Mouse (Mus musculus) splenic B cell, adult 2 months (primary cell): ENCODE data around the gene Slc6a6.

Experiments used
- DNase-seq: peaks from one replicate; pipeline ENCODE4 v3.0.0-alpha.2; 2011; ENCODE audit warnings: low read depth, low spot score
- H3K27me3 ChIP-seq: 2 replicates; pipeline ENCODE4 v1.6.1; 2012; ENCODE audit warnings: mild to moderate bottlenecking, low read length, moderate library complexity, mixed read lengths; ENCODE audit not compliant: control insufficient read depth, poor library complexity, insufficient read depth, severe bottlenecking
- H3K36me3 ChIP-seq: 2 replicates; pipeline ENCODE4 v1.6.1; 2012; ENCODE audit warnings: mild to moderate bottlenecking, low read length, moderate library complexity, mixed read lengths; ENCODE audit not compliant: control insufficient read depth, poor library complexity, insufficient read depth, severe bottlenecking

Gene Slc6a6

DNA sequence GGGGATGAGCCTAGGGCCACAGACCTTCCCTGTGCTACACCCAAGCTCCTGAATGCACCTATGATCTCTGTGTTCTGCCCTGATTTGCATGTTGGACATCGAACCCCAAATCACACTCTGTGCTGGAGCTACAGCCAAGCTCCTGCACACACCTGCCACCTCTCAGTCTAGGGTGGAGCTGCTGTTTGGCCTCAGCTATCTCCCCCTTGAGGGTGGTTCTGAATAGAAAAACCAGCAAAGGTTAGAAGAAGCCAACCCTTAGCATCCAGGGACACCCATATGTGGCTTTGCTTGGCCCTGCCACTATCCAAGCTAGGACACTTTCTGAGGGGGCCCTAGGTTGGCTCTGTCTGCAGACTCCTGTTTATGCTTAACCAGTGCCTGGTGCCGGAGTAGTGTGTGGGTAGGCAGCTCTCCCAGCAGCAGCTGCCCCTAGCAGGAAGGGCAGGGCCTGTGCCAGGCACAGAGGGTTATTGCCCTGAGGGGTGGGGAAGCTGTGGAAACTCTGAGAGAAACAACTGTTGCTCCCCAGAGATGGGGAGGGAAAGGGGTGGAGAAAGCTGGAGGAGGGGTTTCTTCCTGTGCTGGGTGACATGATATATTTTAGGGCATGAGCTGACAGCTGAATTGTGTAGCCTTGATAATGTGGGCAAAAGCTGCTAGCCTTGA is 23.9 kb upstream of the Slc6a6 start:
- no peak for DNase-seq
- Histone ChIP-seq H3K27me3 (no peaks in the 10 kb centered on the region), H3K36me3 (no peaks in the 10 kb centered on the region)

DNA sequence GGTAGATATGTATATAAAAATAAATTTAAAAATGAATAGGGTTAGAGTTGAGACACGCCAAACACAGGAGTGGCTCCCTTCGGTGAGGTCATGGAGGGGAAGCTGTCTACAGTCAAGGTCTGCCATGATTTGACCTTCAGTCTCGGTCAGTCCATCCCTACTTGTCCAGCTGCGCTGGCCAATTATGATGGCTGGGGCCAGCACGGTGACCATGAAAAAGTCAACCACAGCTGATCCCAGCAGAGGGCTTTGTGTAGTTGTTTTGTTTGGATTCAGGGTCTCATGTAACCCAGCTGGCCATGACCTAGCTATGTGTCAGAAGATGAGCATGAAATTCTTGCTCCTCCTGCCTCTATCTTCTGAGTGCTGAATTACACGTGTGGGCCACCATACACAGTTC is 21.6 kb upstream of the Slc6a6 start:
- DNase-seq: no peak
- Histone ChIP-seq H3K27me3 (no peaks in the 10 kb centered on the region), H3K36me3 (no peaks in the 10 kb centered on the region)

DNA sequence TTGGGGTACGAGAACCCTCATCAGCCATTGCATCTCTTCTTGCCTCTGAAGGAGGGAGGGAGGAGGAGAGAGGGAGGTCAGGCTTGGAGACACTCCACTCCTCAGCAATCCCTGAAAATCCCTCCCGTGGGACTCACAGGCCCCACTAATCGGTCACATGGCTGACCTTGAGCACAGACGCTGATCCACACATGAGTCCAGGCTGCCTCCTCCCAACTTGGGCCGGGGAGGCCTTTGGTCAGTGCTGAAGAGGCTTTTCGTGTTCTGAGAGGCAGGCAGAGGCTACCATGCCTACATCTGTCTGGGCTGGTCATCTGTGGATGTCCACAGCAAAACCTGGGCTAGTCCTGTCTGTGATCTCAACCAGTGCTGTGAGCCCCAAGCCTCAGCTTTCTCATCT is 20.2 kb upstream of the Slc6a6 start:
- Histone ChIP-seq H3K27me3 (no peaks in the 10 kb centered on the region), H3K36me3 (no peaks in the 10 kb centered on the region)
- no peak for DNase-seq

DNA sequence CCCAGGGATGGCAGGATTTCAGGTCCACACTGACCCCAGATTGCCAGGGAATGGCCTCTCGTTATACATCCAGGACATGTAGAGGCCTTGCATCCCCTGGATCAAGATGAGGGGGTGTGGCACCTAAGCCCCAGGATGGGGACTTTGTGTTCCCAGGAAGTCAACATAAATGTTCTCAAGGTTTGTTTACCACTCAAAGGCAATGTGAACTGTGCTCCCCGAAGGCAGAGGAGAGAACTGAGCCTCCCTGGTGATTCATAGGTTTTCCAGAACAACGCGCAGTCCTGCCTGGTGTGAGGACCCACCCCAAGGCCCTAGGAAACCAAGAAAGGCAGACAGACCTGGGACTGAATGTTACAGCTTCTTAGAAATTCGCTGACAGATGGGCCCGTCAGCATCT is 18.6 kb upstream of the Slc6a6 start:
- no peak for DNase-seq
- no peaks in the 10 kb centered on the region for H3K36me3 ChIP-seq
- no peaks in the 10 kb centered on the region for H3K27me3 ChIP-seq

DNA sequence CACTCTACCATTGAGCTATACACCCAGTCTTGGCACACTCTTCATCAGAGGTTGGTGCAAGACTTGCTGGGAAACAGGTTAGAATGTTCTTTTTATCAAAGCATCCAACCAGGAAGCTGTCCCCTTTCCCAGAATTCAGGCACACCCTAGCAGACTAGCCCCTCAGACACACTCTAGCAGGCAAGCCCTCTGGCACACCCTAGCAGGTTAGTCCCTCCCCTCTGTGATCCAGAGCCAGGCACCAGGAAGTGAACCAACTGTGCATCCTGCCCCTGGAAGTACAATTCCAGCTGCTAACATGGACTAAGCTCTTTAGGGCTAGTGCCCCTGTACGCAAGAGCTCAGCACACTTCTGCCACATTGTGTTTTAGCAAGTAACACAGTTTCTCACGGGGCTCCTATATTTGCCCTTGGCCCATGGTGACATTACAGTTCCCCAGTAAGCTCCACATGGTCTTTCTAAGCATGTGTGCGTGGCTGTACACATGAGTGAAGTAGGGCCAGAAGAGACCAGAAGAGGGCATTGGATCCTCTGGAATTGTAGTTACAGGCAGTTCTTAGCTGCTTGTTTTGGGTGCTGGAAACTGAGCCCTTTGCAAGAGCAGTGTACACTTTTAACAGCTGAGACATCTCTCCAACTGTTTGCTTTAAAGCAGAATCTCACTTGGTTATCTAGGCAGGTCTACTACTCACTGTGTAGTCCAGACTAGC is 17.7 kb upstream of the Slc6a6 start:
- Histone ChIP-seq H3K36me3 (no peaks in the 10 kb centered on the region), H3K27me3 (no peaks in the 10 kb centered on the region)
- DNase-seq: no peak

DNA sequence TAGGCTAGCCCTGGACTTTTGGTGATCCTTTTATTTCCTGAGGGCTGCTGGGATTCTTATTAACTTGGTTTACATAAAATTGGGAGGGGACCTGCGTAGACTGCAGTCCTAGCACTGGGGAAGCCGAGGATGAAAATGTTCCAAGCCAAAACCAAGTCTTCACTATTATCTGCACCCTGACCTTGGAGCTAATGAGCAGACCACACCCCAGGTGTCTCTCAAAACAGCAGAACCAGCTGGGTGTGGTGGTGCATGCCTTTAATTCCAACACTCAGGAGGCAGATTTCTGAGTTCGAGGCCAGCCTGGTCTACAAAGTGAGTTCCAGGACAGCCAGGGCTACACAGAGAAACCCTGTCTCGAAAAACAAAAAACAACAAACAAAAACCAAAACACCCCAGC is 16.7 kb upstream of the Slc6a6 start:
- DNase-seq: no peak
- no peaks in the 10 kb centered on the region for H3K27me3 ChIP-seq

DNA sequence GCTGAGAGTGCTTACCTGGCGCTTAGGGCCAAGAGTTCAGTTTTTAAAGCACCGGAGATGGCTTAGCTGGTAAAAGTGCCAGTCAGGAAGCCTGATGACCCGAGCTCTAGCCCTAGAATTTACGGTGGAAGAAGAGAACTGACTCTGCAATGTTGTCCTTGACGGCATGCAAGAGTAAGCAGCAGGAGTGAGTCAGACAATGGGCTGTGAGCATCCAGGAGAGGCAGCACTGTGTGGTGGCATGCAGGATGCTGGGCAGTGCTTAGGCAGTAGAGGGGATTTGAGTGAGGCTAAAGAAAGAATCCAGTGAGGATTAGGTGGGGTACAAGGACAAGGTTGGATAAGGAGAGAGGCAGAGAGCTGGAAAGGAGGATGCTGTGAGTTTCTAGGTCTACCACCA is 15.6 kb upstream of the Slc6a6 start:
- no peak for DNase-seq
- Histone ChIP-seq H3K27me3 (no peaks in the 10 kb centered on the region), H3K36me3 (no peaks in the 10 kb centered on the region)

More for the DNA sequence above, 16.7 kb upstream of the Slc6a6 start:
- H3K36me3 ChIP-seq: no peaks in the 10 kb centered on the region

DNA sequence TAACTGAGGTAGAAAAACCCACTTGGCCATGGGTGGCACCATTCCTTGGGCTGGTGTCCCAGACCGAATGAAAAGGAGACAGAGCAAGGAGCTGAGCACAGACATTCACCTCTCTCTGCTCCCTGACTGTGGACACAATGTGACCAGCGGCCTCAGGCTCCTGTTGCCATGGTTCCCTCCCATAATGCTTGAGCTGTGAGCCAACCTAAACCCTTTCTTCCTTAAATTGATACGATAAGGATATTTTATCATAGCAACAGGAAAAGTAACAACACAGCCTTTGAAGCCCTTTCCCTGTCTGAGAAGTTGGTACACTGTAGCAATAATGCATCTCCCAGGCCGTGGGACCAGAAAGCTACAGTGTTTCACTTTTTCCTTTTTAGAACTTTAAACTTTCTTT is 14.6 kb upstream of the Slc6a6 start:
- H3K36me3 ChIP-seq: no peaks in the 10 kb centered on the region
- no peaks in the 10 kb centered on the region for H3K27me3 ChIP-seq
- no peak for DNase-seq

DNA sequence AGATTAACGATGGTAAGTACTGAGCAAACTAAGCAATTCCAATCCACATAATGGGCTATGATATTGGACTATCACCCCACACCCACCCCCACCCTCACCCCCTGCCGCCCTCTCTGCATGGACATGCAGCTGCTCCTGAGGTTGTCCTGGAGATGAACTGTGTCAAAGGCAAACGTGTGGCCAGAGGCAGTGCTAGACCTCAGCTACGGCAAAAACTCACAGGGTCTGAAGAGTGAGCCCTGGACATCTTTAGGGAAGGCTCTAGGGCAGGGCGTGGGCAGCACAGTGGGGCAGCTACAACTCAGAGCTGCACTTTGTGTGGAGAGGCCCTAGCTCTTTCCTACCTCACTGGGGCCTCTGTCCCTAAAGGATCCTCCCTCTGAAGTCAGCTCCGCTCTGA is 13.6 kb upstream of the Slc6a6 start:
- Histone ChIP-seq H3K27me3 (no peaks in the 10 kb centered on the region), H3K36me3 (no peaks in the 10 kb centered on the region)
- DNase-seq: no peak

DNA sequence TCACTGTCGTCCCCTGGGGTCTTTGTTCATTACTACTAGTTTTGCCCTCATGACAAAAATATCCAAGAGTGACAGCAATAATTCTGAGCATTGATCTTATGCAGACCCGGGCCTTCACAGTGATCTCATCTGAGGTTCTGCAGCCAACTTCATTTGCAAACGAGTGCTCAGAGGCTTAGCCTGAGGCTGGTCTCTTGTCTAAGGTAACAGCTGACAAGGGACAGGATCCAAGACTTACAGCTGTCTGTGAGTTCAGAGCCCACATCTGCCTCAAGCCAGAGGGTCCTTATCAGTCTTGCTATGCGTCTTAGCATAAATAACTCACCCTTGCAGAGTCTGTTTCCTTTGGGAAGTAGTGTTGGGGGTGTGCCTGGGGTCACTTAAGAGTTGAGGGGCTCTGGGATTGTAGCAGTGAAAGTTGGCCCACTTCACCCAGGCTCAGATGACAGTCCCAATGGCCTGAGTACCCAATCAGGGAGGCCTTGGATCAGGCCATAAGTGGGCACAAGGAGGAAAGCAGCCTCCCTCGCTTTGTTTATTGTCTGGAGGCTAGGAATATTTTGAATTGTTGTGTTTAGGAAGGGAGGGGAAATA is 9.0 kb upstream of the Slc6a6 start:
- Histone ChIP-seq H3K36me3 (no peaks in the 10 kb centered on the region), H3K27me3 (no peaks in the 10 kb centered on the region)
- no peak for DNase-seq

DNA sequence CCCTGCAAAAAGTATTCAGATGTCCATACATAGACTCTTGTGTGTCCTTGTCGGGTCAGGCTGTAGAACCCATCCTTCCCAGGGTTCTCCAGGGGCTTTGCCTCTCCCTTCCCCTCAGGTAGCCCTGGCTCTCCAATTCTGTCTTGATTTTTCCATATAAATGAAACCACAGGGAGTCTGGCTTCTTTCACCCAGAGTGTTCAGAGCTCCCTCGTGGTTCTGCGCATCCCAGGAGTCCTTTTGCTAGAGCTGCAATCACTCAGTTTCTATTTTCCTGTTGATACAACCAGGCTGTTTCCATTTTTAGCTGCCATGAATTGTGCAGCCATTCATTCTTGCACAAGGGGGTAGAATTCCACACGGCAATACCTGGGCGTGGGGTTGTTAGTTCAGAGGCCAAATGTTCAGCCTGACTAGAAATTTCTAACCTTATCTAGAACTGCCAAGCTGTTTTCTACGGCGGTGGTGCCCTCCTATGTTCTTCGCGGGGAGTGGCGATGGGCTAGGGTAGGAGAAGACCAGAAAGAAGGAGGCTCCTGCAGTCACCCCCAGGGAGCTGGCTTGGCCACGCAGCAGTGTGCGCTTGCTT is 5.3 kb upstream of the Slc6a6 start:
- Histone ChIP-seq H3K27me3 (no peaks in the 10 kb centered on the region), H3K36me3 (no peaks in the 10 kb centered on the region)
- DNase-seq: no peak

DNA sequence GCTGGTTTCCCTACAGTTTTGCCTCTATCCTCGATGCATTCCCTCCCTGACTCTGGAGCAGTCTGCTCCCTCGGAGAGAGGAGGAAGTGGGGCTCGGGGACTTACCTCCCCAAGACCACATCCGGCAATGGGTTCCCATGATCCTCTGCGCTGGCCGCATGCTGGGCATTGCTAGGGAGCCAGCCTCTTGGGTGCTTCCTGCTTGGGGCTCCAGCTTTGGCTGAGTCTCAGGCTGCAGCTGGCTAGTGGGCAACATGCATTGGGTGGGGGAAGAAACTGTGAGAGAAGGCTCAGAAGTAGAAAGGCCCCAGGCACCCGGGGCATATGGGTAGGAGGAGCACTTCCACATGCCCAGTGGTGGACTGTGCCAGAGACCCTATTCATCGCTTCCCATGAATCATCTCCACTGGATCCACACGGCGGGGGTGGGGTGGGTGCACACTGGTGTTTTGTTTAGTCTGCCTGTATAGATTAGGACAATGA is 4.7 kb upstream of the Slc6a6 start:
- Histone ChIP-seq H3K36me3 (no peaks in the 10 kb centered on the region; the same call in 1 of the 2 replicates), H3K27me3 (no peaks in the 10 kb centered on the region)
- peak; percentile 86 for DNase-seq

DNA sequence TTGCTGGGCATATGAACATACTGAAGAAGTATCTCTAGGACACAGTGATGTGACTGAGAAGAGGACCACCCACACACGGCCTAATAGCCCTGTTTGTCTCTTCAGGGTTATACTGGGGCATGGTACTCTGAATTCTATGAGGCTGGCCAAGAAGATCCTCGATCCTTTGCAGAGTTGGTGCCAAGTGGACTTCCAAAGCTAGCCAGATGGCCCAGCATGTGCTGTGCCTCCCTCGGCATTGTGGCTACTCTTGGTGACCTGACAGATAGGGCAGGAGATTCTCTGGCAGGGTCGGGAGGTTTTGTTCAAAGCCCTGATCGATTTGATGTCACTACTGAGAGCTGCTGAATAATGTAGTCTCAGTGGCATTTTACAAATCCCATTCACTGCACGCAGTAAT is 4.1 kb upstream of the Slc6a6 start:
- DNase-seq: no peak
- Histone ChIP-seq H3K36me3 (no peaks in the 10 kb centered on the region; the same call in 1 of the 2 replicates), H3K27me3 (no peaks in the 10 kb centered on the region)

DNA sequence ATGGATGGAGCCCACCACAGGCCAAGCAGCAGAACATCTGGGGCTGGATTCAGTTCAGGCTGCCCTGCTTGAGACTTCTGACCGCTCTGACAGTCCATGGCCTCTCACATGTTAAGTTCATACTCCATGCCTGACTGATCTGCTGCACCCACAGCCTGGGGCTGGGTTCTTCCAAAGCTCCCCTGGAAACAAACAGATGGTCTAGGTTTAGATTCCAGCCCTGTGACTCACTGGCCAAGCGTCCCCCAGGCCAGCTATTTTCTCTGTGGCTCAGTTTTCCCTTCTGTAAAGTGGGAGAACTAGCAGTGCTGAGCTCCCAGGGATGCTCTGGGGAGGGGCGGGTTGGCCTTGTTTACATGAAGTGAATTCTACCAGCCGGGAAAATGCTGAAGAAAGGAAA is 2.0 kb upstream of the Slc6a6 start:
- no peaks in the 10 kb centered on the region for H3K27me3 ChIP-seq
- no peaks in the 10 kb centered on the region; the same call in 1 of the 2 replicates for H3K36me3 ChIP-seq
- DNase-seq: no peak

DNA sequence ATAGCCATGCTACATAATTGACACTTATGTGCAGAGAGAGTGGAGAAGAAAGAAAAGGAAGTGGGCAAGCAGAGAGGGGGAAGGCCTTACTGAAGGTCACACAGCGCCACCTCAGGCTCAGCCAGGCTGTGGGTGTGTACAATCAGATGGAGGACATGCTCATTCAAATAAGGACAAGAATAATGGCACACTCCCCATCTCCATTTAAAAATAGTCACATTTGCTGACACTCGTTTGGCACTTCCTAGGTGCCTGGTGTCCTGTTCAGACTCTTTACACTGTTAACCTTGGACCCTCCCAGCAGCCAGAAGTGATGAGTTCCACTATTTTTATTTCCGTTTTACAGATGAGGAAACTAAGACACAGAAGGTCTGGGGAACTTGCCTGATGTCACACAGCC is 732 bp upstream of the Slc6a6 start:
- no peaks in the 10 kb centered on the region; the same call in 1 of the 2 replicates for H3K36me3 ChIP-seq
- no peaks in the 10 kb centered on the region for H3K27me3 ChIP-seq
- peak; percentile 88 for DNase-seq
